Mouse (Mus musculus) liver (tissue): ENCODE data around the gene Nop16.

Source experiments
- DNase-seq: peaks from one replicate; pipeline ENCODE4 v3.0.0-alpha.2; 2020; ENCODE audit warnings: mixed read lengths

Gene Nop16

GRCm38 (mm10) chr13:54596107-54596690 lies 6.3 kb upstream of the Nop16 start:
- no peak for DNase-seq

DNA sequence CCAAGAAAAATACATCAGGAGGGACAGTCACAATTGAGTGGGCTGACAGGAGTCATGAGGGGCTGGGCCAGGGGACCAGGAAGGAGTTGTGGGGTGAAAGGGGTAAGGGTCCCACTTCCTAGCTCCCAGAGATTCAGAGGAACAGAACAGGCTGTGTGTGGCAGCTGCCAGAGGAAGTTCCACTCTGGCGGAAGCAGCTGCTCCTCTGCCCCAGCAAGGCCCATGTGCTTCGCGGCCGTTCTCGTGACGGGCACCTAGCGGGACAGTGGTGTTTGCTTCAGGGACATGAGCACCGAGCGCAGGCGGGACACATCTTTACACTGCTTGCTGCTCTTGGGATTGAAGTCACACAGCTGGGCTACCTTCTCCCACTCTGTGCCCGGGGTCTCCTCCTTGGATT lies 3.7 kb upstream of the Nop16 start:
- no peak for DNase-seq

DNA sequence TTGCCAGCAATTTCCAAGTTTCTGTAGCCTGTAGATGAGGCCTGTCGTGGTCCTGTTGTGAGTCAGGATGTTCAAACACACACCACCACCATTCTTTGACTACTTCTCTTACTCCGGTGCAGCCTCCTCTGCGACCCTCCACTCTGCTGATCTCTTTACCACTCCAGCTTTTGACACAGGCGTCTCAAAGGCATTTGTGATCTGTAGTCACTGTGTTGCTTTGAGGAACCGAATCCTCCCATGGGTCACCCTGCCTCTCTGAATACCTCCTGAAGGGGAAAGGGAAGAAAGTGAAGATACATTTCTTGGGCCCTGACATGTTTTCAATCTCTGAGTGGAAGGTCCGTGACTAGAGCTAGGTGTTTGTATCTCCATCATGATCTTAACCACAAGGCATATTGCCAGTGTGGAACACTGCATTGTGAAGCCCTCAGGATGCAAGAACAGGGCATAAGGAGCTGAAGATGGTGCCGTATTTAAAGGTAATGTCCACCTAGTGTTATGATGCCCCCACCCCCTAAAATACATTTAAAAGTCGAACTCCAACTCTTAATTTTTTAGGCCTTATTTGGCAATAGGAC lies 2.0 kb upstream of the Nop16 start:
- no peak for DNase-seq

- peak; percentile 30 for DNase-seq
Observed at GRCm38 (mm10) chr13:54589414-54589995, 385 bp downstream of the Nop16 start.

- no peak for DNase-seq
Observed at GRCm38 (mm10) chr13:54585831-54586230, 4.1 kb downstream of the Nop16 start.

GRCm38 (mm10) chr13:54582860-54583259 lies 7.0 kb downstream of the Nop16 start:
- DNase-seq: no peak

DNA sequence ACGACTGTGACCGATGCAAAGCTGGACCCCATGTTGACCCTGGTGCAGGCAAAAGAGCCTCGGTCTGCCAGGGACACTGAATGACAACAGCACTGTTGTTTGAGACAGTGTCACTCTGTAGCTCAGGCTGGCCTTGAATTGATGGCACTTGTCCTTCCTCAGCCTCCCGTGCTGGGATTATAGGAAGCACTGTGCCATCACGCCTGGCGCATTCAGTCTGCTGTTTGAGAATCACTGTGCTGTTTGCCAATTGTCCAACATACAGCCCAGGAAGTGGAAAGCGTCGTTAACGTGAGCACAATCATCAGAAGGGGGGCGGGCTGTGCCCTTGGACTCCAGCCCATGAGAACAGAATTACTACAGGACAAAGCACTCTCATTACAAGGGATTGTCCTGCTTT lies 7.8 kb downstream of the Nop16 start:
- no peak for DNase-seq

GRCm38 (mm10) chr13:54581385-54581784 lies 8.5 kb downstream of the Nop16 start:
- DNase-seq: no peak

DNA sequence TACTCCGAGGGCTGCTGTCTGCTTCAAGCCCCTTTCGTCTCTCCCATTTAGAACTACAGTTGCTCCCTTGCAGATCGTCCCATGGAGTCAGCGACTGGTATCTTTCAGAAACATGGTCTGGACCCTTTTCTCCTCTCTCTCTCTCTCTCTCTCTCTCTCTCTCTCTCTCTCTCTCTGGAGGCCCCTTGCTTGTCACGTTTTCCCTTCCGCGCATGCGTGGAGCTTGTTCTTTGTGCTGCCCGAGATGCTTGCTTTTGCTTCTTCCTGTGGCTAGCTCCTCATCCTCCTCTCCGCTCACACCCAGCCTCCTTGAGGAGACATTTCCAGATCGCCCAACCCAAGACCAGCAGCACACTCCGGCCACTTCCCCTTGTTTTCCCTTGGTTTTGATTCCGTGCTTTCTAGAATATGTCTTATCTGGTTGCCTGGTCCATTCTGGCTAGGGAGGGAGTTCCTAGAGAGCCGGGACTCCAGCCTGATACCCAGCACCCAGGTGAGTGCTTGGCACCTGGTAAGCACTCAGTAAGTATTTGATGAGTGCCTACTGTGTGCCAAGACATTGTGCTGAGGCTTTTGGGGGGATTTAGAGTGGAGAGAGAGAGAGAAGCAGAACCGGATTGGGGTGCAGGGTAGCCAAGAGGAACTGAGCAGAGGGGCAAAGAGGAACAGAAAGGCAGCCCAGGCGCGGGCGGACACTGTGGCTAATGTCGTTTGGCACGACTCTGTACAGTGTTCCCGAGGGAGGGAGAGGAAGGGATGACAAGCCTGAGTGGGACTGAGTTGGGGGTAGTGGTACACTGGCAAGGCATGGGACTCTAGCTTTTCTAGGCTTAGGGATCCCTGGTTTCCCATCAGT lies 12.0 kb downstream of the Nop16 start:
- peak; percentile 15 for DNase-seq

DNA sequence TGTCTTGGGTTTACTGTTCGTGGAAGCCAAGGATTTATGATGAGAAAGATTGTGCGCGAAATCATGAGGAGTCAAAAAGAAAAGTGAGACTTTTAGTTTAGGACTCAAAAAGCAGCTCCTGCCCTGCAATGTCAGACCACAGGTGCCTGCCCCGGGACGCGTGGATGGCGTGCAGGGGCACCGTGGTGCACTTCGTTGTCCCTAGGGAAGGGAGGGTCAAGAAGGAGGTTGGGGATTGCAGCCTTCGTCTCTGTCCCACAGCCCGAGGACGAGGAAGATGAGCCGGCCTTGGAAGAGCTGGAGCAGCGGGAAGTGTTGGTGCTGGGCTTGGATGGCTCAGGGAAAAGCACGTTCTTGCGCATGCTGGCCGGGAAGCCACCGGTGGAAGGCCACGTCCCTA lies 14.4 kb downstream of the Nop16 start:
- no peak for DNase-seq

DNA sequence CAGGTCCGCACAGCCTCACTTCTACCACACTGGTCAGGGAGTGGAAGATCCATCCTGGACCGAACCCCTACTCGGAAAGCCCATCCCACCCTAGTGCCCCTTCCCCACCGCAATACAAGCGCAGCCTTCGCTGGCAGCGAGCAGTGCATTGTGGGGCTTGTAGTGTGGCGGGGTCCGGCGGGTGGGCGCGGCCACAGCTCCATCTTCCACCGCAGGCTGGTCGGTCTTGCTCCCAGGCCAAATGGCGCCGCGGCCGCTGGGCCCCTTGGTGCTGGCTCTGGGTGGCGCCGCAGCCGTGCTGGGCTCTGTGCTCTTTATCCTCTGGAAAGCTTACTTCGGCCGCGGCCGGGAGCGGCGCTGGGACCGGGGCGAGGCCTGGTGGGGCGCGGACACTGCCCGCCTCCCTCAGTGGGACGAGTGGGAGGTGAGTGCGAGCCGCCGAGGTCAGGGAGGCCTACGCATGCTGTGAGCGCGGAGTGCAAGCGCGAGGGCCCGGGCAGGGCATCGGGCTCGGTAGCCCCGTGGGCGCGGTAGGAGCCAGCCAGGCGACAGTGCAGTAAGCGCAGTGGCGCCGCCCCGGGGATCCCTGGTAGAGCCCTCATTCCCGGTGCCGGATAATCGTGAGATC lies 14.9 kb downstream of the Nop16 start, which contains the start of gene Arl10:
Arl10 (plus strand) TSS at position 162 of the 628 bp plus-strand sequence.
- peak; percentile 71 for DNase-seq

GRCm38 (mm10) chr13:54572621-54573020 lies 17.3 kb downstream of the Nop16 start:
- no peak for DNase-seq

DNA sequence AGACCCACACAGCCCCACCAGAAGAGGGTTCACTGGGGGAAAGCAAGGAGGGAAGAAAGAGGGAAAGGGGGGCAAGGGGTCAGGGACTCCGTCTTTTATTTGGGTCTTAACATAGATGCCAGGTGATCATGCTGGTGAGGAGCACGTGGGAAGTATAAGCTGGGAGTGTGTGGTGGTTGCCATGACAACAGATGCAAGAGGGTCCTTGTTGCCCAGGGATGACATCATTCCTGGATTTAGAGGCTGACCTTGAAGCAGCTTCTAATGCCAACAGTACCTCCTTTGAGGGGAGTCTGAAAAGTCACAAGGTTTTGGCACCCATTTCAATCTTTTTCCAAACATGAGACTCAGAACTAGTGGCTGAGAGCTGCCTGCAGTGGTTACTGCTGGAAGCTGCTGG lies 18.3 kb downstream of the Nop16 start:
- no peak for DNase-seq

DNA sequence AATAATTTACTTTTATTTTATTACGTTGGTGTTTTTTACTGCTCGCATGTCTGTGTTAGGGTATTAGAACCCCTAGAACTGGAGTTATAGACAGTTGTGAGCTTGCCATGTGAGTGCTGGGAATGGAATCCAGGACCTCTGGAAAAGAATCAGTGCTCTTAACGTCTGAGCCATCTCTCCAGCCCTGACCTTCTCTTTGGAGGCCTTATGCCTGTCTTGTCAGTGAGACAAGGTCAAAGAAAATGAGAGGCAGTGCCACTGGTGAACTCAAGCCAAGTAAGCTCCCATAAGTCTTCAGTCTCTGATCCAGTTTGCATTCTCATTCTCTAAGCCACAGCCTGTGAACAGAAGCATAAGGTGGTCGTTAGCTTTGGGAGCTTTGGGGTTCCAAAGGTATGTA lies 19.2 kb downstream of the Nop16 start:
- no peak for DNase-seq

GRCm38 (mm10) chr13:54569282-54569681 lies 20.6 kb downstream of the Nop16 start:
- peak; percentile 41 for DNase-seq

- peak; percentile 43 for DNase-seq
Observed at GRCm38 (mm10) chr13:54568380-54568779, 21.5 kb downstream of the Nop16 start.

DNA sequence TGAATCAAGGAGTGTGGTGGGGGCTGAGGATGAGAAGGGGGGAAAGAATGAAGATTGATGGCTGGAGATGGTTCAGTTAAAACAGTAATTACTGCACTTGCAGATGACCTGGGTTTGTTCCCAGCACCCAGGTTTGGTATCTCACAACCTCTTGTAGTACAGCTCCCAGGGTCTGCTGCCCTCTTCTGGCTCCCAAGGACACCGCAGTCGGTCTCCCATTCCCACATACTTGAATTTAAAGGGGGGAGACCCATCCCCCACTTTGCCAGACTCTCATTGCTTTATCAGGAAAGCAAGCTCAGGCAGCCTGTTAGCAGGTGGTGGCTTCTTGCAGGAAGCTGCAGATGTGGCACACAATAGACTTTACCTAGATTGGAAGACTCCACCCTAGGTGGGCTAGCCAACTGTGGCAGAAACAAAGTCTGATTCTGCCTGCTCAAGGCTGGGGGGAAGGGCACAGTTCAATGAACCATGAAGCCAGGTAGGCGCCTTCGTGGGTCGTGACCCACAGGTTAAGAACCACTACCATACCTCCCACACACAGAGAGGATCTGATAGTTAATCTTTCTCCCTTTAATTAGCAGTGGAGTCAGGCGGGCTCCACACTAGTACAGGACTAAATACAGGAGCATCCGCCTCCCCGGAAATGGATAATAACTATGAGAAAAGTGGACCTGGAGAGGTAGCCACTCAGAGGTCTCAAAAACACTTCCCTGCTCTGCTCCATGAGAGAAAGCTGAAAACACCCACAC lies 24.1 kb downstream of the Nop16 start:
- peak; percentile 67 for DNase-seq

- peak; percentile 94 for DNase-seq
Observed at GRCm38 (mm10) chr13:54565201-54565581, 24.7 kb downstream of the Nop16 start, which contains the start of gene 4833439L19Rik. TSS of gene 4833439L19Rik (minus strand) at chr13:54565435.

DNA sequence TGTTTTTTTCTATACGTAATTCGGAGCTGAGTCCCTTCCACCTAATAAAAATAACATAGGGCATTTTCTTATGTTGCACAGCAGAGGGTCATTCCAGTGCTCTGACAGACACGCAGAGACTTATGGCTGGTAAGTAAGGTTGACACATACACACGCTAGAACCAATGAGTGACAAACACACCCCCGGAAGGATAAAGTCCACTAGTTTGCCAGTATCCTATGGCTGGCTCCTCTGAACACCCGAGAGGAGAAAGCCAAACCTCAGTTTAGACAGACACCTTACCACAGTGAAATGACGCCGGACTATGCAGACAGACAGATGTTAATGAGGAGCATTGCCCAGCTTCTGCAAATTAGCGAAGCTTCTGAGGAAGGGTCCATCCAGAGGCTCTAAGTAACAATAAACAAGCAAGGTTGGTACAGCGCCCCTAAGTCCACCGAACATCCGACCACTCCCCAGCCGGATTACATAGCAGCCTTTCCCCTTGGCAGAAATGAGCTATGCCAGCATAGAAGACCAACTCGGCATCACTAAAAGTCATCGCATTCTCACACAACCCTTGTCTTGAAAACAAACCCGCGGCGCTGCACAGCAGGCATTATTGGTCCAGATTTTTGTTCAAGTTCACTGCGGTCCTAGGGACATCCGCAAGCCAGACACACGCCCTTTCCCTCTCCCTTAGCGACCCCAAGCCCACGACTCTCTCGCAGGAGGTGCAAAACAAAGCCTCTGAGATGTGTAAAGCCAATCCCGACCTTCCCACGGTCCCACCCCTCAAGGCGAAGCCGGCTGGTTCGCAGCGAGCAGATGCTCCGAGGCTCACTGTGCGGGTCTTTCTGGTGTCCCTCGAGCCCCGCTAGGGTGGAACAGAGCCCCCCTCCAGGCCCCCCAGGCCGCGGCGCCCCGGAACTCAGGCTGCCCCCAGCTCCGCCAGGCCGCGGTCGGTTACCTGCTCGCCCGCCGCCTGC lies 25.4 kb downstream of the Nop16 start:
- peak; percentile 27 for DNase-seq

DNA sequence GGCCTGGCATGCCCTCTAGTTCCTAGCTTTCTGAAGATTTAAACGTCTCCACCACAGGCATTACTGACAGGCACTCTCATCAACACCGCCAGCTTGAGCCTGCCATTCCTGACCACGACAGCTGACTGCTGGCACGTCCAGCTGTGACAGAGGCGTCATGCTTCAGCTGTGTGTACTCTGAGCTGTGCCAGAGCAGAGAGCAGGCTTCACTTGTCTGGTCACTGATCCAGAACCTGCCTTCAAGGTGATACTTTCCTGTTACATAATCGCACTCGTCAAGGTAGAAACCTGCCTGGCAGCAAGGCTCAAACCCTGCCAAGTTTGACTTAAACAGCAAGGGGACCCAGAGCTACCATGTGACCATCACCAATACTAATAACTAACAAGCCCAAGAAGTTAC lies 27.3 kb downstream of the Nop16 start:
- no peak for DNase-seq

DNA sequence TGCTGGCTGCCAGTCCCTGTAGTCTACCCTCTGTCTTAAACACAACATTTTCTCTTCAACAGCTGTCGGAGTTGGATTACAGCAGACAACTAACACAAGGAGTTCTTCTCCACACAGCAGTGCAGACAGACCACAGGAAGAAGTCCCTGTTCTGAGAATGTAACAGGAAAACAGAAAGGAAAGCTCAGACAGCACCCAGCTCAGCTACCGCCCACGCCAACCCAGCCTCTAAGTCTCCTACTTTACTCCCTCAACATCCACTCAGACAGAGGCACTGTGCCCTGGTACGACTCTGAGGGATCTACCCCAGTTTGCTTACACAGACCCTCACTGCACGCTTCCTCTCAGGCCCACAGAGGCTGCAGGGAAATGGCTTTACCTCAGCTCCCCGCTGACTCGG lies 29.3 kb downstream of the Nop16 start:
- no peak for DNase-seq
